Mouse (Mus musculus) 3T3-L1 (cell line): ENCODE measurements around the gene Igfl3.

Experiments
- DNase-seq: peaks from one replicate; pipeline ENCODE4 v3.0.0-alpha.2; 2015; ENCODE audit warnings: low read depth, low spot score

Gene Igfl3

GRCm38 (mm10) chr7:18176194-18176593 is at the start of gene Igfl3:
Gene Igfl3 (plus strand): TSS chr7:18176494.
- DNase-seq, result no peak

GRCm38 (mm10) chr7:18210938-18211337 is 34.6 kb downstream of the Igfl3 start:
- peak; percentile 57 for DNase-seq

- DNase-seq, result no peak
Observed at GRCm38 (mm10) chr7:18214699-18215098, 38.4 kb downstream of the Igfl3 start.
